Mouse (Mus musculus): ENCODE results near the gene Tagln. TPM values are rescaled to one million over a fixed set of nuclear protein-coding genes. Genes with fewer than 3 reads are reported as not detected.
A peak's percentile ranks its signal among the peaks of the same experiment; 100 is the strongest.

Gene Tagln
- polyA plus RNA-seq, 1 experiment from 2014 or later: 18.6 TPM

DNA sequence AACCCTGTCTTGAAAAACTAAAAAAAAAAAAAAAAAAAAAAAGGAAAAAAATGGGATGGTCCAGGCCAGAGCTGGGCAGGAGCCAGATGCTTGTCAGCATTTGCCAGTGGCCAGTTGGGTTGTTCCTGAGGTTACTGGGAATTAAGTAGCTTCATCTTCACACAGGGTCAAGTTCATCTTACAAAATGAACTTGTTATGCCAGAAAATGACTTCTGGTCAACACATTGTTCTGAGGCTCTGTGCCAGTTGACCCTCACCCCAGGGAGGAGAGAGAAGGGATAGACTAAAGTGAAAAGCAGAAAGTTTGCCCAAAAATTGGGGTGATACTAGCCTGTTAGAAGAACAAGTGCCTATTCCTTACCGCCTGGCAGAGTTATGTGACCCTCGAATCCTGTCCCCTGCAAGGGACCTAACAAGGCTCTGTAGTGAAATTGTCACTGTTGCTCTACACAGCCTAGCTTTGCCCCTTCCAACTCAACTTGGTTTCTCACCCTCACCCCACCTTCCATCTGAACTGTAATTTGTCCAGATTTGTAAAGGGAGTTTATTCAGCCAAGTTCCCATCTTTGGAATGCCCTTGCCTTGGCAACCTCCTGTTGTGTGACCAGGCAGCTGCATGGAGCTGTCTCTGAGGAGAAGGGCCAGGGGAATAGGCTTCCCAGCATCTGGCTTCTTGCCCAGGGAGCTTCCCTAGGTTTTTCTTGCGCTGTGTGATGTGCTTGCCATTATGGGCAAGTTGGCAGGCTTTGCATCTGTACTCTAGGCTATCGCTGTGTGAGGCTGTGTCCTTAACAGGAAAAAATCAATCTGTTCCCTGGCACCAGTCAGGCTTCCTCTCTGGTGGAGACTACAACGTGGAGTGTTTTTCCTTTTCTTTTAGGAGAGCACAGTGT lies 18.6 kb downstream of the Tagln start:
- H3K27me3 ChIP-seq (ENCODE audit: poor library complexity, severe bottlenecking): no peaks in the 10 kb centered on the region
- WGBS: 89% methylated on average over 5 of the region's 5 CpGs
- H3K4me1 ChIP-seq: no peaks in the 10 kb centered on the region
- H3K9me3 ChIP-seq: no peaks in the 10 kb centered on the region
- DNase-seq (ENCODE audit: extremely low spot score, low spot score): no peak
- no peak overlapping the region for H3K27ac ChIP-seq
- no peak overlapping the region for H3K4me3 ChIP-seq
- H3K36me3 ChIP-seq (replicated peaks): peaks cover 85% of the 10 kb centered on the region

DNA sequence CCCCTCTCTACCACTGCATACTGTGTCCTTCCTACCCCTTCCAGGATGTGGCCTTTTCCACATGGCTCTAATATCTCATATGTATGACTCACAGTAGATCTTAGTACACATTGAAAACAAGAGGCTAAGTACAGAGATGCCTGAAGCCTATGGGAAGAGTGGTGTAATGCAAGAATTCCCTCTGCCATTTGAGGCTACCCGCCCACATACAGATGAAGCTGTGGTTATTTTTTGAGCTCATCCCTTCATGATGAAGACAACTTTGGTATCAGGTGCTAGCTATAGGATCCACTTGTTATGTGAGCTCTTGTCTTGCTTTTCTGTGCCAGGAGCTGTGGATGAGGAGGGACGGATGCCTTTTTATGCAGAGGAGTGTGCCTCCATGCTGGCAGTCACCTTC lies 20.2 kb downstream of the Tagln start:
- Histone ChIP-seq H3K36me3 (replicated peaks) (peaks cover 91% of the 10 kb centered on the region), H3K4me3 (no peak overlapping the region), H3K9me3 (no peaks in the 10 kb centered on the region), H3K4me1 (no peaks in the 10 kb centered on the region), H3K27ac (no peak overlapping the region), H3K27me3 (ENCODE audit: poor library complexity, severe bottlenecking) (no peaks in the 10 kb centered on the region)
- no peak for DNase-seq (ENCODE audit: extremely low spot score, low spot score)
- 88% methylated on average over 2 of the region's 2 CpGs for WGBS

DNA sequence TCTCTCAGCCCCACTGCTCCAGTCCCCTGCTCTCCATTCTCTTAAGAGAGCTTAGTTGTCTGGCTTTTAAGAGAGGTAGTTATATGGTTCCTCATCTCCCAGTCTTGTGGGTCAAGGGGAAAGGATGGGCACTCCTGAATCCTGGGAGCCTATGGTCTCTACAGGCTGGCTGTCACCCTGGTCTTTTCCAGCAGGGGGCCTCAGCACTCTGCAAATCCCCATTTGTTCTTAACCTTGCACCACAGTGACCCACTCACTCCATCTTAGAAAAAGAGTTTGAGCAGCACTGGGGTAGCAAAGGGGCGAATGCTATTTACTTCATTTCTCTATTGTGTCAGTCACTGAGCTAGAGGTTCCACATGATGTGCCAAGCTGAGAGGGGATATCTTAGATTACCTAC lies 24.2 kb downstream of the Tagln start:
- no peak for DNase-seq (ENCODE audit: extremely low spot score, low spot score)
- whole genome bisulfite sequencing: 83% methylated on average over 1 of the region's 1 CpGs
- peaks cover 12% of the 10 kb centered on the region for H3K4me1 ChIP-seq
- H3K27ac ChIP-seq: no peak overlapping the region
- no peaks in the 10 kb centered on the region for H3K9me3 ChIP-seq
- peaks cover 80% of the 10 kb centered on the region for H3K36me3 ChIP-seq (replicated peaks)
- H3K27me3 ChIP-seq (ENCODE audit: poor library complexity, severe bottlenecking): no peaks in the 10 kb centered on the region
- H3K4me3 ChIP-seq: no peak overlapping the region

GRCm38 (mm10) chr9:45910995-45911394 lies 24.9 kb downstream of the Tagln start:
- DNase-seq (ENCODE audit: extremely low spot score, low spot score): no peak
- Histone ChIP-seq H3K4me1 (peaks cover 12% of the 10 kb centered on the region), H3K36me3 (replicated peaks) (peaks cover 73% of the 10 kb centered on the region), H3K9me3 (no peaks in the 10 kb centered on the region), H3K27me3 (ENCODE audit: poor library complexity, severe bottlenecking) (no peaks in the 10 kb centered on the region), H3K27ac (no peak overlapping the region), H3K4me3 (no peak overlapping the region)
- 95% methylated on average over 3 of the region's 3 CpGs for WGBS

DNA sequence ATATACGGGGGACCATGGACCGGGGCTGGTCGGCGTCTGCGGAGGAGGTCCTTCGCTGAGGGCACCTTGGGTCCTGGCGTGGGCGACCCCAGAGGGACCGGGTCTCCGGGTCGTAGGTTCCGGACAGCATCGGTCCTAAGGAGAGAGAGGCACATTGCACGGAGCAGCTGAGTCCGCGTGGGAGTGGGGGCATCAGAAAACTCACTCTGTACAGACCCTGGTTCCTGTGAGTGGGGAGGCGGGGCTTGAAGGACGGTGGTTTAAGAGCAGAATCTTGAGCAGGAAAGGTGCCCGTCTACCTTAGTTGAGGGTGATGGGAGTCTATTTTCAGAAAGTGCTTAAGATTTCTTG lies 28.8 kb downstream of the Tagln start:
- no peaks in the 10 kb centered on the region for H3K9me3 ChIP-seq
- DNase-seq (ENCODE audit: extremely low spot score, low spot score): no peak
- peaks cover 24% of the 10 kb centered on the region for H3K4me1 ChIP-seq
- H3K27me3 ChIP-seq (ENCODE audit: poor library complexity, severe bottlenecking): no peaks in the 10 kb centered on the region
- peaks cover 51% of the 10 kb centered on the region for H3K36me3 ChIP-seq (replicated peaks)
- peak overlapping the region; percentile 95 for H3K4me3 ChIP-seq
- H3K27ac ChIP-seq: peak overlapping the region; percentile 98
- WGBS: under 1% methylated on average over 19 of the region's 19 CpGs

- Histone ChIP-seq H3K4me1 (peaks cover 24% of the 10 kb centered on the region), H3K4me3 (peak within 1 kb of the TSS; percentile 95), H3K36me3 (replicated peaks) (peaks cover 51% of the 10 kb centered on the region), H3K9me3 (no peaks in the 10 kb centered on the region), H3K27ac (peak within 1 kb of the TSS; percentile 98), H3K27me3 (ENCODE audit: poor library complexity, severe bottlenecking) (no peaks in the 10 kb centered on the region)
- WGBS: under 1% methylated on average over 75 of the region's 80 CpGs
- DNase-seq (ENCODE audit: extremely low spot score, low spot score): peak; percentile 86
These were observed 29.3 kb downstream of the Tagln start, which contains the start of the genes Pcsk7 and Rnf214 for GRCm38 (mm10) chr9:45906355-45907077. Pcsk7 (plus strand) TSS chr9:45906497. Rnf214 (minus strand) TSS chr9:45906911.

- peak; percentile 50 for DNase-seq (ENCODE audit: extremely low spot score, low spot score)
- H3K9me3 ChIP-seq: no peaks in the 10 kb centered on the region
- H3K4me3 ChIP-seq: peak overlapping the region; percentile 95
- H3K27ac ChIP-seq: peak overlapping the region; percentile 98
- no peaks in the 10 kb centered on the region for H3K27me3 ChIP-seq (ENCODE audit: poor library complexity, severe bottlenecking)
- peaks cover 24% of the 10 kb centered on the region for H3K4me1 ChIP-seq
- peaks cover 49% of the 10 kb centered on the region for H3K36me3 ChIP-seq (replicated peaks)
- under 1% methylated on average over 17 of the region's 27 CpGs for WGBS
These were observed 30.0 kb downstream of the Tagln start for GRCm38 (mm10) chr9:45905811-45906237.

- Histone ChIP-seq H3K9me3 (no peaks in the 10 kb centered on the region), H3K27me3 (ENCODE audit: poor library complexity, severe bottlenecking) (no peaks in the 10 kb centered on the region), H3K4me3 (peak overlapping the region; percentile 95), H3K36me3 (replicated peaks) (peaks cover 48% of the 10 kb centered on the region), H3K4me1 (peaks cover 24% of the 10 kb centered on the region), H3K27ac (peak overlapping the region; percentile 98)
- DNase-seq (ENCODE audit: extremely low spot score, low spot score): no peak
- WGBS: 58% methylated on average over 4 of the region's 4 CpGs
These were observed 30.7 kb downstream of the Tagln start for GRCm38 (mm10) chr9:45905196-45905595.

- H3K27me3 ChIP-seq (ENCODE audit: poor library complexity, severe bottlenecking): no peaks in the 10 kb centered on the region
- H3K4me1 ChIP-seq: no peaks in the 10 kb centered on the region
- no peak for DNase-seq (ENCODE audit: extremely low spot score, low spot score)
- no peaks in the 10 kb centered on the region for H3K9me3 ChIP-seq
- no peak overlapping the region for H3K27ac ChIP-seq
- peaks cover 100% of the 10 kb centered on the region for H3K36me3 ChIP-seq (replicated peaks)
- no peak overlapping the region for H3K4me3 ChIP-seq
These were observed 42.2 kb downstream of the Tagln start for GRCm38 (mm10) chr9:45893681-45894080.

Small RNA genes lying within 50 kb of the gene (microRNA-seq; reads per million reads assigned to microRNA genes)
- not detected for gene Mir7087

Other genes with a start within 250 kb of the Tagln start
- 19.3 and 20.4 TPM in 2 replicates for gene Cep164, start 107.4 kb downstream of the Tagln start, polyA plus RNA-seq (2016; fragmentation: Nextera tagmentation; extraction: Ambion mirVana)
- 18.5 and 20.7 TPM in 2 replicates for gene Bace1, start 97.5 kb downstream of the Tagln start, polyA plus RNA-seq (2016; fragmentation: Nextera tagmentation; extraction: Ambion mirVana)
- 17.8 TPM in 2 replicates for gene Pcsk7, start 29.6 kb downstream of the Tagln start, polyA plus RNA-seq (2016; fragmentation: Nextera tagmentation; extraction: Ambion mirVana)
- 57.9 and 65.5 TPM in 2 replicates for gene Rnf214, start 29.1 kb downstream of the Tagln start, polyA plus RNA-seq (2016; fragmentation: Nextera tagmentation; extraction: Ambion mirVana)
- 23.8 and 24.6 TPM in 2 replicates for gene Sidt2, start 19.2 kb upstream of the Tagln start, polyA plus RNA-seq (2016; fragmentation: Nextera tagmentation; extraction: Ambion mirVana)
- 279 and 288 TPM in 2 replicates for gene Pafah1b2, start 76.6 kb upstream of the Tagln start, polyA plus RNA-seq (2016; fragmentation: Nextera tagmentation; extraction: Ambion mirVana)
- 4.4 and 5.6 TPM in 2 replicates for gene Sik3, start 76.8 kb upstream of the Tagln start, polyA plus RNA-seq (2016; fragmentation: Nextera tagmentation; extraction: Ambion mirVana)